Mouse (Mus musculus) frontal cortex, postnatal 36 days (tissue): Measurements from ENCODE around the gene Rpp14.
"Not testable (repeated sequence)": the region's sequence is repeated elsewhere in the genome, so short reads cannot be mapped to it uniquely, and the experiment has no call there.

Experiments
- DNase-seq, 2 experiments: peaks; one replicate each; pipeline ENCODE4 v3.0.0; 2022; ENCODE audit warnings: low spot score in 2 of 2

The Rpp14 gene

GRCm38 (mm10) chr14:8114306-8114705 lies 34.1 kb downstream of the Rpp14 start:
- no peak for DNase-seq

GRCm38 (mm10) chr14:8114756-8115155 lies 34.6 kb downstream of the Rpp14 start:
- DNase-seq: no peak

- DNase-seq: no peak
These were observed 35.6 kb downstream of the Rpp14 start for GRCm38 (mm10) chr14:8115772-8116171.

- no peak for DNase-seq
These were observed 37.2 kb downstream of the Rpp14 start for GRCm38 (mm10) chr14:8117371-8117770.

- DNase-seq: no peak
These were observed 39.3 kb downstream of the Rpp14 start for GRCm38 (mm10) chr14:8119454-8119853.

- no peak for DNase-seq
These were observed 39.7 kb downstream of the Rpp14 start for GRCm38 (mm10) chr14:8119904-8120303.

GRCm38 (mm10) chr14:8123141-8123540 lies 43.0 kb downstream of the Rpp14 start:
- DNase-seq: no peak

- DNase-seq: not testable (repeated sequence)
These were observed 43.4 kb downstream of the Rpp14 start for GRCm38 (mm10) chr14:8123611-8124010.

- no peak for DNase-seq
These were observed 44.1 kb downstream of the Rpp14 start for GRCm38 (mm10) chr14:8124046-8124881.

- DNase-seq: no peak
These were observed 47.8 kb downstream of the Rpp14 start for GRCm38 (mm10) chr14:8127971-8128370.

GRCm38 (mm10) chr14:8132789-8133188 lies 52.6 kb downstream of the Rpp14 start:
- DNase-seq: no peak

- no peak for DNase-seq
These were observed 54.1 kb downstream of the Rpp14 start for GRCm38 (mm10) chr14:8134234-8134633.

GRCm38 (mm10) chr14:8135130-8135529 lies 55.0 kb downstream of the Rpp14 start:
- peak; percentile 48 to 75 for DNase-seq

GRCm38 (mm10) chr14:8139724-8140710 lies 59.9 kb downstream of the Rpp14 start:
- no peak for DNase-seq

- no peak for DNase-seq
These were observed 61.0 kb downstream of the Rpp14 start for GRCm38 (mm10) chr14:8141131-8141530.
